Mouse (Mus musculus): ENCODE measurements around the gene Ogdhl. TPM values are rescaled to one million over a fixed set of nuclear protein-coding genes. Genes with fewer than 3 reads are reported as not detected.

Ogdhl gene
- polyA plus RNA-seq, 1 experiment from 2014 or later = 9.2 TPM

DNA sequence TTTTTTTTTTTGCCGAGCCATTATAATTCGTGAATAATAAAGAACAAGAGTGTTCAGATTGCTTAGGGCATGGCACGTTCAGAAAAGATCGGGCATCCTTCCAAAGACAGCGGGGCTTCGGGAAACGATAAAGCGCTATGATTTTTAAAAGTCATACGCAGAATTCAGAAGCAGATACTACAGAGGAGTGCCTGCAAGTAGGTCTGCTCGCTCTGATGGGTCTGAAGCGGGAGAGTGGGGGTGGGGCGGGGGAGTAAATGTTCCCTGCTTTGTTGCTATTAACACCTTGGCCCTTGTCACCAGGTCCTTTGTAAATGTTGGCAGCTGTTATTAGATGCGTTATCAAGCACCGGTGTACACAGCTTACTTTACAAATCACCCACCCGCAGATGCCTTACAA, 59.8 kb downstream of the Ogdhl start:
- no peaks in the 10 kb centered on the region for H3K36me3 ChIP-seq
- no peak overlapping the region for H3K4me2 ChIP-seq
- peaks cover 37% of the 10 kb centered on the region for H3K27me3 ChIP-seq
- no peaks in the 10 kb centered on the region for H3K9me3 ChIP-seq
- ATAC-seq (ENCODE audit: insufficient number of reproducible peaks, low FRiP score, low TSS enrichment, low read depth) = no peak
- WGBS = 23% methylated on average over 15 of the region's 15 CpGs
- no peak overlapping the region for H3K9ac ChIP-seq
- H3K27ac ChIP-seq = no peak overlapping the region
- peaks cover 8% of the 10 kb centered on the region; the same call in 1 of the 2 replicates for H3K4me1 ChIP-seq
- H3K4me3 ChIP-seq = no peak overlapping the region

DNA sequence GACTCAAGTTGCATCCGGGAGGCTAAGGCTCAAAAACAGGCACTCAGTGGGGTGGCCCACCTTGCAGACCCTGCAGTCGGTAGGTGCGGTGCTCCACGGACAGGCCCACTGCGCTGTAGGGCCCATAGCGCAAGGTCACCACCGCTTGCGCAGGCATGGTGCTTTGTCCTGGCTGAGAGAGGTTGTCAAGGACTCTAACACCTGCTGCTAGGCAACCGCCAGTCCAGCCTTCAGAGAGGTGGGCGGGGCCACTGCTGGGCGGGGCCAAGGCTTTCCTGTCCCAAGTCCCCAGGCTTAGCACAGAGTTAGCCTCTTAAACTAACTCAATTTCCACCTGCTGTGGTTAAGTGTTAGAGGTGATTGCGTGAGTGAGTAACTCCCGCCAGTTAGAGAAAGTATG, 66.4 kb downstream of the Ogdhl start, which contains the start of gene 1700024G13Rik:
1700024G13Rik (minus strand) TSS at position 196 of the 400 bp plus-strand sequence.
- Histone ChIP-seq H3K27me3 (0 out of 2 replicates have a peak, but pooled peaks cover 4% of the 10 kb centered on the region), H3K9ac (no peak within 1 kb of the TSS), H3K9me3 (no peaks in the 10 kb centered on the region), H3K4me1 (peaks cover 6% of the 10 kb centered on the region), H3K36me3 (no peaks in the 10 kb centered on the region), H3K4me3 (no peak within 1 kb of the TSS), H3K4me2 (no peak within 1 kb of the TSS), H3K27ac (no peak within 1 kb of the TSS)
- peak; percentile 48; the same call in 1 of the 2 replicates for ATAC-seq (ENCODE audit: insufficient number of reproducible peaks, low FRiP score, low TSS enrichment, low read depth)
- 4% methylated on average over 13 of the region's 13 CpGs for WGBS

Other genes with a start within 250 kb of the Ogdhl start
- 17.4 and 22.0 TPM in 2 replicates for gene Oxnad1, start 236.6 kb upstream of the Ogdhl start, polyA plus RNA-seq (2015; fragmentation: Nextera tagmentation; extraction: Ambion mirVana)
- 74.3 and 76.6 TPM in 2 replicates for gene Dph3, start 236.3 kb upstream of the Ogdhl start, polyA plus RNA-seq (2015; fragmentation: Nextera tagmentation; extraction: Ambion mirVana)
- gene Msmb, start 180.0 kb upstream of the Ogdhl start, polyA plus RNA-seq (2015; fragmentation: Nextera tagmentation; extraction: Ambion mirVana) = not detected in 2 replicates
- gene Ncoa4, start 162.2 kb upstream of the Ogdhl start, polyA plus RNA-seq (2015; fragmentation: Nextera tagmentation; extraction: Ambion mirVana) = 99.3 and 104 TPM in 2 replicates
- gene Timm23, start 120.1 kb upstream of the Ogdhl start, polyA plus RNA-seq (2015; fragmentation: Nextera tagmentation; extraction: Ambion mirVana) = 269 and 291 TPM in 2 replicates
- gene Parg, start 120.1 kb upstream of the Ogdhl start, polyA plus RNA-seq (2015; fragmentation: Nextera tagmentation; extraction: Ambion mirVana) = 33.8 and 37.7 TPM in 2 replicates
- not detected in 2 replicates for gene 1700024G13Rik, start 66.4 kb downstream of the Ogdhl start, polyA plus RNA-seq (2015; fragmentation: Nextera tagmentation; extraction: Ambion mirVana)
- 0.14 TPM in 1 of 2 replicates, not detected in the other for gene Slc18a3, start 142.8 kb downstream of the Ogdhl start, polyA plus RNA-seq (2015; fragmentation: Nextera tagmentation; extraction: Ambion mirVana)
- not detected in 2 replicates for gene Chat, start 144.0 kb downstream of the Ogdhl start, polyA plus RNA-seq (2015; fragmentation: Nextera tagmentation; extraction: Ambion mirVana)
- 19.0 and 20.1 TPM in 2 replicates for gene Ercc6, start 191.5 kb downstream of the Ogdhl start, polyA plus RNA-seq (2015; fragmentation: Nextera tagmentation; extraction: Ambion mirVana)

All from limb, embryonic 15.5 days (tissue).